Mouse (Mus musculus): Measurements from ENCODE around the gene Stn1. TPM values are rescaled to one million over a fixed set of nuclear protein-coding genes. Genes with fewer than 3 reads are reported as not detected.
A peak's percentile ranks its signal among the peaks of the same experiment; 100 is the strongest.

Gene Stn1
- polyA plus RNA-seq, 3 experiments from 2014 or later, result 27.8 to 36.9 (median 31.0) TPM

DNA sequence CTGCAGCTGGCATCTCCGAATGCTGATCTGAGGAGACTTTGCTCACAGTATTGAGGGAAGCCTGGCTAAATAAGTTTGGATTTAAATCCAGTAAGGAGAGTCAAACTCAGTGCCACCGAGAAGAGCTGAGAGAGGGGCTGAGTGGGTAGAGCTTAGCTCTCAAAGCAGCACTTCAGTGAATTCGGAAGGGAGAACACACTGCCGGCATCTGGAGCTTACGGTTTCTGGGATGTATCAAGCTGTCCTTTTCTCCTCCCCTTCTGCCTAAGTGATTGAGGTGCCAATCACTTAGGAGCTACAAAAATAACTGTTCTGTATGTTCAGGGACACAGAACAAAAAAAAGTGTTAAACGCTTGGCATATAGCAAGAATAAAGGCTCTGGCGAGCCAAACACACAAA lies 5.1 kb upstream of the Stn1 start:
- no peak for ATAC-seq

DNA sequence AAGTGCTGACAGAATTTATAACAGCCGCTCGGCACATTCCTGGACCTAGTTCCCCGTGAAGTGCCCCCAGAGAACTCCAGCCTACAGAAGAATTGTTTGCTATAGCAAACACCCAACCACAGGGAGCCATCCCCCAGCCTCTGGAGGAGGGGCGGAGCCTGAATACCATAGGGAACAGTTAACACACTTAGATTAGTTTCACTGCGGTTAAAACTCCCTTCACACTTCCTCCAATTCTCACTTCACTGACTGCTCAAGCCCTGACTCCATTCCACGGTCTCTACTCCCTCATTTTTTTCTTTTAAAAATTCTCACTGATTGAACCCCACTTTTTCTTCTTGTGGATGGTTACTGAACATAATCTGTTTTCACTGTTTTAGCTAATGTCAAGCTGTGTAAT lies 1.5 kb upstream of the Stn1 start:
- ATAC-seq, result no peak

DNA sequence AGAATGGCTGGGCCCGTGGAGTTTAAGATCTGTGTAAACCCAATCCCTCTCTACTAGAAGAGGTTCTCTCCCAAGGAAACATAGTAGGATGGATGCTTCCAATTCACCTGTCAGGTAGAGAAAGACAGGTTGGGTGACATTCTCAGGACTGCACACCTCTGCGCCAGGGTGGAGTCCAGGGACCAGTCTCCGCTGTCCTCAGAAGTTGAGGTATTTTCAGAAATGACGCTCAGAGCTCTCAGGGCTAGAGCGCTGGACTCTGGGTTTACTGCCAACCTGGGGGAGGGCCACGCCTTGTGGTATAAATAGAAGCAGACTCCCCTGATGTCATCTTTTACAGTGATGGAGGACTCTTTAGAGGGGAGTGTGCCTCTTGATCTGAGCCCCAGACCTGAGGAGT lies 572 bp upstream of the Stn1 start:
- no peak for ATAC-seq

DNA sequence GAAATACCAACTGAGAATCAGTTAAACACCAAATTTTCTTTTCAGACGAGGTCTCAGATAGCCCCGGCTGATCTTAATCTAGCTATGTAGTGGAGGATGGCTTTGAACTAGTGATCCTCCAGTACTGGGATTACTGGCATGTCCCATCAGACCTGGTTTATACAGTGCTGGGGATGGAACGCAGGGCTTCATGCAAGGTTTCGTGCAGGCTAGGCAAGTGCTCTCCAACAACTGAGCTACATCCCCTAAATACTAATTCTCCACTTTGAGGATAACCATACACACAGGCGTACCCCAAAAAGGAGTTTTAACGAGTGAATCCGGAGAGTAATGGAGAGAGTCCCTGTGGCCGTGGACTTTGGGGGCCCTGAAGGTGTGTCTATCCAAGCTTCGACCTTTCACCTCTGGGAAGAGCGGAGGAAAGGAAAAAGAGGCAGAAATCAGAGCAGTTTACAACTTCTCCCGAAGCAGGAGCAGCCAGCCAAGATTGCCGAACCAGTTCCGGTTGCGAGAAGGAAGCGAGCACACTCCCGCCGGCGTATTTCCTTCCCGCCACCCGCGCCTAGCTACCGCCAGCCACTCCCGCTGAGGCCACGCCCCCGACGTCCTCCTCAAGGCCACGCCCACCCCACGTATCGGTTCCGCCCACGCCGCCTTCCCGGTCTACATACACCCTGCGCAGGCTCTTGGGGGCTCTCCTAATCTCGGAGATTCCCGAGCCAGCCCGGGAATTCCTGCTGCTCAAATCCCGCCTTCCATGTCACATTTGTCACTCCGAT lies 597 bp downstream of the Stn1 start:
- peak; percentile 93 for ATAC-seq

DNA sequence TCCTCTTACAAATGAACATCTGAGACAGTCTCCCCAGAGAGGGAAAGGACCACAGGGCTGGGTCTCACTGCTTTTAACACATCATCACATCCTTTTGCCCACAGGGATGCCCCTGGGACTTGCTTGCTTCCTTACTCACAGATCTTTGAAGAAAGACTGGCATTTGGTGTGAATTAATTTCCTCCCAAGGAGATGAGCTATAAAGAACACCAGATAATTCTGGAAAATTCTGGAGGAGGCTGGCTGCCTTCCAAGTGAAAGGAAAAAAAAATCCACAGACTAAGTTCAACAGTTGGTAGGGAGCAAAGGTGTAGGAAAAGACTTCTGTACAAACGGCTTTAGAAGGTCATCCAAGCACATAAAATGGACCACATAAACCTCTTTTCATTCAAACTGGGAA lies 3.2 kb downstream of the Stn1 start:
- no peak for ATAC-seq

DNA sequence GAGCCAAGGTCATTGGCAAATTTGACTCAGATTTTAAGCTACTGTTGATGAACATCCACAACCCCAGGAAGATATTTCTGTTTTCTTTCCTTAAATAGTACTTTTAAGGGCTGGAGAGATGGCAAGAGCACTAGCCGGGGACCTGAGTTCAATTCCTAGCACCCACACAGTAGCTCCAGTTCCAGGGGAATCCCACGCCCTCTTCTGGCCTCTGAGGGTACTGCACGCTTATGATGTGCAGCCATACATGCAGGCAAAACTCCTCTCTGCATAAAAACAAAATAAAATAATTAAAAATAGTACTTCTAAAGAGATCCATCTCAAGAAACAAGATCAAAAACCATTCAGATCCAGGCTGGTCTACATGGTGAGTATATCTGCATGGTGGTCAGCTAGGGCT lies 4.9 kb downstream of the Stn1 start:
- ATAC-seq, result no peak

DNA sequence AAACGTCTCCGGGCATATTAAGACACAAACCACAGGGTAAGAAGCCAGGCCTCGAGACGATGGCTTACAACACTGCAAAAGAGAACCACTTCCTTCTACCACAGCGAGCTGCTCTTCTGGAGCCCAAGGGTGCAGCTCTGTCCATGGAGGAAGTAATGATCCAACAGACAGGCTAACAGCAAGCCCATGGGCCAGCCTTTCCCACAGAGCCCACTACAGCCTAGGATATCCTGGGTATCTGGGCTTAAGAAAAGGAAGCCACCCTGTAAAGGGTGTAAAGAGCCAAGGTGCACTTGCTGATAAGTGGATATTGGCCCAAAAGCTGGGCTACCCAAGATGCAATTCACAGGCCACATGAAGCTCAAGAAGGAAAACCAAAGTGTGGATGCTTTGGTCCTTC lies 6.0 kb downstream of the Stn1 start:
- no peak for ATAC-seq

DNA sequence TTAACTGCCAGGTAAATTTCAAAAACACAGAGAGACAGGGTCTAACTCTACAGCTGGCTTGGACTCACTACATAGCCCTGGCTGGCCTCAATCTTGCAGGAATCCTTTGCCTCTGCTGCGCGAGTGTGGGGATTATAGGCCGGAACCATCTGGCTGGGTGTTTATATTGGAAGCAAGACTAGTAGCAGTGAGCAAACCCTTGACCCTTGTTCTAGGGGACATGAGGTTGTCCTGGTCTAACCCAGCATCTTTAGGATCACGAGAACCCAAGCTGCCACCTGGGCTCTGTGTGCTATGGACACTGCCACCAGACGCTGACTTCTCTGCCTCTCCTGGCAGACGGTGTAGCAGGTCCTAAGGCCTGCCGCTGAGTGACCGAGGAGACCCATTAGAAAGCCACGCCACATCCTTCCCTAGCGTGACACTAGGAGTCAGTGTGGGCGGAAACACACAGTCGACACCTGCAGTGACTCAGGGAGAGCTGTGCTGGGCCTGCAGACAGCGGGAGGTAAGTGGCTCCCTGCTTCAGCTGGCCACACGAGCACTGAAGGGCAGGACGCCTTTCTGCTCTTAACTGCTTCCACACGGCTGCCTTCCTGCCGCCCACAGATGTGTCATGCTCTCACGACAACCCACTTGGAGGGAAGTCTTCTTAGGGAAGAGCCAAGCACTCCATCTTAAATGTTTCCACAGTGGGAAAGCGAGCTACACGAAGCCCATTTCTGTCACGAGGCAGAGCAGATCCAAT lies 10.9 kb downstream of the Stn1 start:
- no peak for ATAC-seq

DNA sequence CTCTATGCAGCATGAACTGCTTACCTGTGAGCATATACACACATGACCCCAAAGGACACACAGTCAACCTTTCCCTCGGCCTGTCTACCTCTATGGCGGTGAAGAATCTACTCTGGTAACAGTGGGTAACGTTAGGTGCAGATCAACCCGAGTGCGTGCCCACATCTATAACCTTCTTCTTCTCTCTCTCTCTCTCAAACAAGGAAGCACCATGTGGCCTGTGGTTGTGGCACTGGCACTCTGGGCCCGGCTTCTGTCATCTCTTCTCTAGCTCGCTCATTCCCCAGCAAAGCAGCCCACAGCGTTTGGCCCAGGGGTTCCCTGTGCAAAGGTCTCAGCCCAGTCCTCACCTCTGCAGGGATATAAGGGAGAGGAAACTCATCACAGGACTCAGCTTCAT lies 12.4 kb downstream of the Stn1 start:
- no peak for ATAC-seq

DNA sequence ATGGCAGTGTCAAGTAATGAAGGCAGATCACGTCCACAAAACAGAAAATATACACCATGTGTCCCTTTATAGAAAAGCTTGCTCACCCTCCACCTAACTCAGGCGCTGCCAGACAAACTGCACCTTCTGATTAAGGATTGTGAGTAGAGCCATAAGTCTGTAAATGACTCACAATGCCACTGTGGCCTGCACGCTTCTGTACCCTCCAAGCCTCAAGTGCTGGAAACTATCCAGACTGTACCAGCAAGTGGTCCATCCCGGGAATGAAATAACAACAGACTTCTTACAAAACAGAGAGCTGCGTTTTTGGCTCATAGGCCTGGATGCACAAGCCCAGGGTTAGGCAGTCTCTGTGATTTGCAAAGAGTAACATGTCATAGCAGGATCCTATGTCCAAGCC lies 15.9 kb downstream of the Stn1 start:
- no peak for ATAC-seq

DNA sequence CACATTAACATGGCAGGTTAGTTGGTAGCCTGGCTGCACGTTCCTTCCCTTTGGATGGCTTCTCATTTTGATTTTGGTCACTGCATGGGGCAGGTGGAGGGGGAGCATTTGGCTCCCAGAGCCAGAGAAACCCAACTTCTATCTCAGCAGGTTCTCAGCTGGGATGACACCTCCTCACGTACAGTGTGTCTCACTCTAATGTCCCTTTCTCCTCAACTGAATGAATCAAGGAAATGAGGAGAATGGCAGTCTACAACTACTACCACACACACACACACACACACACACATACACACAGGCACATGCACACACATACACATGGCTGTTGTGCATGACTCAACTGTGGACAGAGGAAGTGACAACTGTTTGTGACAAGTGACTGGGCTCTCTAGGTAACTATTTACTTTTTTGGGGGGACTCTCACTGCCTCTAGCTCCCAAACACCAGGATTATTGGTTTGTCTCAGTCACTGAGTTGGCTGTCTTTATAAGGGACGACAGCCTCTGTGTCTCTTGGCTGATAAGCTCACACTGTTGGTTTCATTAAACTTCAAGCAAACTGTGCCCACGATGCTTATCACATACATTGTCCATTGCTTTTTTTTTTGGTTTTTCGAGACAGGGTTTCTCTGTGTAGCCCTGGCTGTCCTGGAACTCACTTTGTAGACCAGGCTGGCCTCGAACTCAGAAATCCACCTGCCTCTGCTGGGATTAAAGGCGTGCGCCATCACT lies 18.0 kb downstream of the Stn1 start:
- no peak for ATAC-seq

DNA sequence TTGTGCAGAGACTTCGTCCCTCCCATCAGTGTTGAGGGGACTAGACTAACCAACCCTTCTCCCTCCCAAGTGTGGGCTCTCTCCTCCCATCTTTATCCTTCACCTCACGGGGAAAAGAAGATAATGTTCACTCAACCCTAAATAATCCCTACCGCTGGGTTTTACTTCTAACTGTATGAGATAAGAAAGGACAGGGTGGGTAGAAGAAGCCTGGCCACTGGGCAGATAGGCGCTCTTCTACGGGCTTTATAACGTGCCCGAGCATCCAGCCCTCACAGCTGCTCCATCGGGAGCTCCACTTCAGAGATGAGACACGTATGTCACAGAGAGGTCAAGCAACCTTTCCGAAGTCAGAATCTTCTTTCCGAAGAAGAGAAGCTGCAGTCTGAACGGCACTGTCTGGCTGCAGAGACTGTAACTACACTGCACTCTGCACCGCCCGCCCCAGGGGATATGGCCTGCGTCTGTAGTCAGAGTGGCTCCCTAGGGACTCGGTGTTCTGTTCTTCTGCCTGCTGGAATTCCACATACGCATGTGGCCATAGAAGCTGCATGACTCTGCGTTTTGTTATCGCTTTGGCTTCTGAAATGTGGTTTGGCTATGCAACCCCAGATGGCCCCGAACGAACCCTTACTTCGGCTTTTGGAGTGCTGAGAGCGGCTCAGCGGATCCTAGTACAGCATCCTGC lies 18.7 kb downstream of the Stn1 start:
- no peak for ATAC-seq

DNA sequence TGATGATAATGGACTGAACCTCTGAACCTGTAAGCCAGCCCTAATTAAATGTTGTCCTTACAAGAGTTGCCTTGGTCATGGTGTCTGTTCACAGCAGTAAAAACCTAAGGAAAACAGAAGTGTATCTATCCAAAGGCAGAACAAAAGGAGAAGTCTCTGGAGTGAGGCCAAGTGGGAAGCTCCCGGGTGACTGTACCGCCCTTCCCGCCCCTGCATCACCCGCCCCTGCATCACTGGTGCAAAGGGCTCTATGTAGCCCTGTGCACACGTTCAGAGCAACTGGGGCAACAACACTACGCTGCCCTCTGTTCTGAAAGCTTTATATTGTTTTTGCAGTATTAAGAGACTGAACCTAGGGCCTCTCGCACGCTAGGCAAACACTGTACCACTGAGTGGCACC lies 19.7 kb downstream of the Stn1 start:
- ATAC-seq, result no peak

DNA sequence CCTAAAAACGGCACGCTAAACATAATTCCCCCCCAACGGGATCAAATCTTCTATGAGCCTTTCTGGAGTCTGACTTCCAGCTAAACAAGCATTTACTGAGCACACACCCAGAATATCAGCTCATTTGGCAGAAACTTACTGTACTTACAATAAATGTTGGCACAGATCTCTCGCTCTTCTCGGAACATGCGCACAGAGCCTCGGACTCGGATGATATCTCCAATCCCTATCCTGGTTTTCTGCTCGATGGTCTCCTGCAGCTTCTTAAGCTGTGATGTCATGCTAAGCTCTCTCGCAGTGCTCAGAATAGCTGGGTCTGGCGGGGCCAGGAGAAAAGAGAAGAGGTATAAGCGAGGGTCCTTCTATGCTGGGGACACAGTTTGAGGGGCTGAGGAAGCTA lies 20.4 kb downstream of the Stn1 start:
- ATAC-seq, result no peak

DNA sequence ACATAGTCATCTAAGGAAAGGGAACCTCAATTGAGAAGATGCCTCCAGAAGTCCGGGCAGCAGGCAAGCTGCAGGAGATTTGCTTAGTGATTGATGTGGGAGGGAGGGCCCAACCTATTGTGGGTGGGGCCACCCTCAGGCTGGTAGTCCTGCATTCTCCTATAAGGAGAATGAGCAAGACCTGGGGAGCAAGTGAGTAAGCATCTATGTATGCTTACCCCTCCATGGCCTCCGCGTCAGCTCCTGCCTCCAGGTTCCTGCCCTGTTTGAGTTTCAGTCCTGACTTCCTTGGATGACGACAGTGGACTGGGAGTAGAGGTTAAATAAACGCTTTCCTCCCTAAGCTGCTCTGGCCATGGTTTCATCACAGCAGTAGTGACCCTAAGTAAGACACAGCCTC lies 22.2 kb downstream of the Stn1 start:
- ATAC-seq, result no peak

DNA sequence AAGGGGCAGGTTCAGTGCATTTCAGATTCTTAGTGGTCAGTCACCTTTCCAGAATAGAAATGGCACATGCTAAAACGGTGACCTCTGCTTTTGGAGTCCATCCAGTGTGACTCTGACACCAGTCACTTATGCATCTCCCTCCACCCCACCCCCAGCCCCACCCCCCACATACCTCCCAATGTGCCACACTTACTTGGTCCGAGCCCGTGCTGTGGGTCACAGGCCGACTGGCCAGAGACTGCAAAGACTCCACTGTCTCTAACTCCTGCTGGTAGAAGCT lies 23.7 kb downstream of the Stn1 start:
- no peak for ATAC-seq

DNA sequence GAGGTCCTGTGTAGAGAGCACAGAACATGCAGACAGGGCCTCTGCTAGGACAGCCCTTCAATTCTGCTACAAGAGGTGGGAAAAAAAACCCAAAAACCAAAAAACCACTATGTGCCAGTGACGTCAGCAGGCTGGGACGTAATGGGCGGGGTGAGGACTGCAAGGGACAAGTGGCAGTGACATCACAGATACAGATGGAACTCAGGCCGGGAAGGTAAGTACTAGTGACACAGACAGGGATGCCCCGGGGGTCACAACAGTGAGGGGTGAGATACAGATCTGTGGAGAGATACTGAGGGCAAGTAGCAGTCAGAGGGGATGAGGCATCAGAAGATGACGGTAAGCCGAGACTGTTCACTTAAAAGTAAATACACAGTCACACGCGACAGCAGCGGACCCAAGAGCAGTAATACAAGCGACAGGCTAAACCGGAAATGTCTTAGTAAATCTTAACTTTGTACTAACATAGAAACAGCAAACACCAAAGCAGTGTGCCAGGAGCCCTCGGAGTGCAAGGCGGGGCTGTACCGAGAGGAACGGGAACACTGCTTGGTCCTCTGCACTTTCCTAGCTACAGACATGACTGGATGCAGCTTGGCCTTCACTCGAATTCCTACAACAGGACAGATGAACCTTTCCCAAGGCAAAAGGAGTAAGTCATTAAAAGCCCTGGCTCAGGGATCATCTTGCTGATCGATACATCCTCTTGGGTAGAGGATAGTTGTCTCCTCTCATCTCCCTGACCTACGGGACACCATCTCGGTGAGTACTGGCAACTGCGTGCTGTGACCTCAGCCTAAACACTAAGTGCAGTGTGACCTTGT lies 24.3 kb downstream of the Stn1 start:
- peak; percentile 25 for ATAC-seq

DNA sequence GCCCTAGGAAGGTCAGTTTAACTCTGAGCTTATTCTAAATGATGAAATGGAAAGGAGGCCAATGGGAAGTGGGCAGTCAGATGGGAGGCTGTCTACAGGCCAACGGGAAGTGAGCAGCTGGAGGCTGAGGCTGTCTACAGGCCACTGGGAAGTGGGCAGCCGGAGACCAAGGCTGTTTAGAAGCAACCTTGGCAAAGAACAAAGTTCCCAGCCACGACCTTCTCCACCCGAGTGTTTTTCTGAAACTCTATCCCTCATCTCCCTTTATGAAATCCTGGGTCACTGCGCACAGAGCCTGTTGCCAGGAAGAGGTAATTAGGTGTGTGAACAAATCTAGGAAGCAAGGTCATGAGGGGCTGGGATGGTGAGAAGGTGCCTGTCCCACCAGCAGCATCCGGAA lies 25.3 kb downstream of the Stn1 start:
- no peak for ATAC-seq

DNA sequence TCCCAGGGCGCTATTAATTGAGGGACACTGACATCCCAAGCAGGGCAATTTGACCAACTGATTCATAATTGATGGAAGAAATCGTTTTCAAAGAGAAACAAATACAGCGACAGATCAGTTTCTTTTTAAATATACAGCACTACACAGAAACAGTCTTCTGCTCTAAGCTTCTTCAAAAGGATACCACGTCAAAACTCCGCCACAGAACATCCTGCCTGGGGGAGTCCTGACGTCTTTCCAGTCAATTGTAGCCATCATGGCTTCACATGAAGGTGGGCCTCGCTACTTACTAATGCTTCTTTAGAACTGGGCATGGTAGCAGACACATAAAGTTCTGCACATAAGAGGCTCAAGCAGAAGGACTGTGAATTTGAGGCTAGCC lies 26.0 kb downstream of the Stn1 start:
- ATAC-seq, result peak; percentile 59

DNA sequence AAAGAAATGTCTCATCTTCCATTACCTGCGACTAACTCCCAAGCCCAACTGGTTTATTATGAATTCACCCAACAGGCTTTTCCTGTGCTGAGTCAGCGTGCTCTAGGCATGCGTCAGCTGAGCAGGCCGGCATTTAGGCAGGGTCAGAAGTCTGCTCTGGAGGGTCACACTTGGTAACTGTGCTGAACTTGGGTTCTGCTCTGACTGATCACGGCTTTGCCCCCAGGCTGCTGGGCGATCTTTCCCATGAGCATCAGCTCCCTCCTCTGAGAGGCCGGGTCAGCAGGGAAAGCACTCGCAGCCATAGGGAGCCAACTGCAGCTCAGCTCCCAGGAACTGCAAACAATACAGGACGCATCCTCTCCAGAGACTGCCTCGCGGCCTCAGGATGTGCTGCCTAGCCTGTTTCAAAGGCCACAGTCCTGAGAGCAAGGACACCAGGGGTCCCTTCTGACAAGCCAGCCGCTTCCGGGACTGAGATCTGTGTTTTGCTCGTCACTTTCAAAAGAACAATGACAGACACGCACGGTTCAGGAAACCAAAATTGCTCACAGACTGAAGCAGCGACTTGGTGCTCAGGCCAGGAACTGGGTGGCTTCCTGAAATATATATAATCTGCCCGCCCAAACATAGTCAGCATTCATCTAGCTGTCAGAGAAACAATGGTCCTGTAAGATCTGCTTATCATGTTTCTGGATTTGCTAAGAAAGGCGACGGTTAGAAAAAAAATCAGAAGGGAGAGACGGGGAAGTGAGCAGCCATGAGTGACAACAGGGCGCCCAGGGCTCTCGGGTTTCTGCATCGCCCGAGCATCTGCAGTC lies 26.6 kb downstream of the Stn1 start:
- peak; percentile 66 for ATAC-seq

DNA sequence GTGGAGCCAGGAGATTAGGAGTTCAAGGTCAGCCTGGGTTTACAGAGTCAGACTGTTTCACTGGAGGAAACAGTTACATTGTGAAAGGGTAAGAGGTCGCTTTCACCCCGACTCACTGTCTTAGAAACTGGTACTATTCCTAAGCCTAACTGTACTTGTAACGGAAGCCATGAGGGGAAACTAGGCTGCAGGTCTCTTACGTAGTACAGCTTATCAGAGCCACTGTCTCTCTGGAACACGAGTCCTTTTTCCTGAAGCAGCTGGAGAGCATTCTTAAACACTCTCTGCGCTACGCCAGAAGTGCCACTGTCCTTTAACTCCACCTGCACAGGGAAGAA lies 27.2 kb downstream of the Stn1 start:
- no peak for ATAC-seq

DNA sequence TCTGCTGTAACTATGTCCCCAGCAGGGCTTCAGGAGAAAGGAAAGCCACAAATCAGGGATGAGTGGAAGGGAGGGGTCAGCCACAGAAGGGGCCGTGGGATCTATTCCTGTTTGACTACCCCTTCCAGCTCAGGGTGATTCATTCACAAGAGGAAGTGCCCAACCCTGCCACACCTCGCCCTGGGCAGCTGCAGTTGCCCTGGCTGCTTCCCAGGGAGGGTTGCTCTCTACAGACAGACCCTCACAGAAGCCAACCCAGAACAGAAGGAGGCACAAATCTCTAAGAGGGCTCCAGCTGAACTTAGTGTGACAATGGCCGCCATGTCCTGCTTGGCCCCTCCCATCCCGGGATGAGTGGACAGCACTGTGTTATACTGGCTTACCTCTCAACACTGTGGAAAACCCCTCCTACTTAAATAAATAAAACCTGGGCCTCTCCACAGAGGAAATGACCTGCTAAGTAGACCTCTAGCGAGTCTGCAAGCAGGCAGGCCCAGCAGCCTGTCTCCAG lies 28.5 kb downstream of the Stn1 start:
- ATAC-seq, result no peak

Measured in inflammation-experienced regulatory T-cells, adult 6 months (primary cell).